Mouse (Mus musculus) C2C12 (cell line): Measurements from ENCODE around the gene Gatad2a.

Experiments
- CTCF ChIP-seq: IDR thresholded peaks from one replicate; pipeline ENCODE4 v1.5.1; 2011; ENCODE audit not compliant: control insufficient read depth, insufficient read depth, insufficient read length
- MAX ChIP-seq: IDR thresholded peaks from one replicate; pipeline ENCODE4 v1.6.1; 2011; ENCODE audit warnings: mild to moderate bottlenecking, control low read depth
- MYOD1 ChIP-seq: IDR thresholded peaks from one replicate; pipeline ENCODE4 v1.6.1; 2011; ENCODE audit warnings: low read depth; ENCODE audit not compliant: control insufficient read depth, insufficient read length
- MYOG ChIP-seq: IDR thresholded peaks from one replicate; pipeline ENCODE4 v1.6.1; 2011; ENCODE audit not compliant: control insufficient read depth, insufficient read length; ENCODE audit errors: extremely low read depth
- USF1 ChIP-seq: IDR thresholded peaks from one replicate; pipeline ENCODE4 v1.6.1; 2011; ENCODE audit warnings: low read depth, mild to moderate bottlenecking, control low read depth, moderate library complexity

DNA sequence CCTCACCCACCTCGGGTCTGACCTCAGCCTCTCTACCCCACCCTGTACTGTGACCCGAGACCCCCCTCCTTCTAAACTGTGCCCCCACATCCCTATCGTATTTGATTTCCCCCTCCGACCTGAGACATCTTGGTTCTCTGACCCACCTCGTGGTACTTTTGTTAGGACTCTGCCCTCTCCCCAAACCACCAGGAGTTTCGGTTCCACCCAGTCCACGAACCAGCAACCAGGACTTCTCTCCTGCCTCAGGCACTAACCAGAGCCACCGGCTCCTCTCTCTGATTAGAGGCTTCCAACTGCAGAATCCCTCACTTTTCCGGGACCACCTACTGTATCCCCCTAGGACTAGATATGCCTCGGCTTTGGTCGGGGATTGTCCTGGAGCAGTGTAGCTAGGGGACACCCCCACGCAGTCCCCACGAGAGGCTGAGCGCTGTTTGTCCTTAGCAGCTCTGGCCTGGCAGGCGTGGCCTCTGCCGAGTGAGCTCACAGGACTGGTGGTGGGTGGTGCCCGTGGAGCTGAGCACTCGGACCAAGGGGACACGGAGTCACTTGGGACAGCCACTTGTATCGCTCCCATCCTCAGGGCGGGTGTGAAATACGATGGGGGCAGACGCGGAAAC is 107.8 kb downstream of the Gatad2a start:
- TF ChIP-seq CTCF (no peak), MAX (no peak), MYOG (no peak), USF1 (no peak), MYOD1 (no peak)
